Comparison of ENCODE assay signal across 10 mouse cellular contexts in genomic region chr4:143279661-143280060, GRCm38 (mm10). TPM values are rescaled to one million over a fixed set of nuclear protein-coding genes. Genes with fewer than 3 reads are reported as not detected.
DNase-seq lines count a peak whose midpoint lies in the region; ATAC-seq and TF ChIP-seq lines count a peak whose summit lies in the region.
"Had no signal": no experiment of that assay in that cellular context is flagged by ENCODE, and none has a peak within 500 bp of the region (broad histone marks: within the 10 kb centered on the region; RNA-seq: fewer than 3 reads in every experiment).

No protein-coding gene starts in this region.

- H3K27ac ChIP-seq in midbrain, embryonic 11.5 days (ENCODE audit: low read depth, low read length), result peak overlapping the region; percentile 92
- H3K27ac ChIP-seq in kidney, adult 2 months (ENCODE audit: insufficient read depth, low read depth, low read length), result no peak overlapping the region

- no peaks in the 10 kb centered on the region for H3K9me3 ChIP-seq in midbrain, embryonic 11.5 days (ENCODE audit: control insufficient read depth, low read length)

- no peak overlapping the region for H3K4me2 ChIP-seq in midbrain, embryonic 11.5 days

- no peaks in the 10 kb centered on the region for H3K27me3 ChIP-seq in midbrain, embryonic 11.5 days (ENCODE audit: control insufficient read depth, insufficient read depth, low read length)
- no peaks in the 10 kb centered on the region for H3K27me3 ChIP-seq in kidney, adult 2 months (replicated peaks; ENCODE audit: control insufficient read depth, insufficient read depth, low read length)
- H3K27me3 ChIP-seq: Patski had no signal

- no peak overlapping the region for H3K4me3 ChIP-seq in midbrain, embryonic 11.5 days (ENCODE audit: low read depth, low read length)
- H3K4me3 ChIP-seq in kidney, adult 2 months (ENCODE audit: insufficient read depth, low read depth, low read length), result no peak overlapping the region

- no peak for TF ChIP-seq POLR2A in kidney, adult 2 months (IDR thresholded peaks at IDR 0.05; ENCODE audit: low read depth, low read length)

- ATAC-seq in midbrain, embryonic 11.5 days (ENCODE audit: low FRiP score), result peak; percentile 83
- ATAC-seq: Patski had no signal

- no peak for TF ChIP-seq CTCF in kidney, adult 2 months (conservative IDR thresholded peaks at IDR 0.05; ENCODE audit: insufficient read depth, insufficient read length, low read depth, low read length)

- peak; percentile 16 for DNase-seq in lung, postnatal 10 days
- DNase-seq in lung, postnatal 14 days, result no peak
- peak; percentile 23 to 60 for DNase-seq in gastrocnemius, postnatal 4 days (ENCODE audit: low spot score in 2 of 2)
- DNase-seq in midbrain, embryonic 11.5 days (ENCODE audit: low spot score, missing footprints), result peak; percentile 93
- no peak for DNase-seq in ovary, postnatal 36 days (ENCODE audit: low spot score)
- no peak for DNase-seq in cerebellum, adult 11 months
- DNase-seq in kidney, adult 2 months, result no peak
- no peak for DNase-seq in right cerebral cortex, adult 18-20 months

- H3K36me3 ChIP-seq in midbrain, embryonic 11.5 days (ENCODE audit: control insufficient read depth, insufficient read depth, low read length), result no peaks in the 10 kb centered on the region
- H3K36me3 ChIP-seq in kidney, adult 2 months (ENCODE audit: control insufficient read depth, insufficient read depth, low read length), result no peaks in the 10 kb centered on the region

- H3K4me1 ChIP-seq in midbrain, embryonic 11.5 days (ENCODE audit: control insufficient read depth, insufficient read depth, low read length), result peaks cover 18% of the 10 kb centered on the region
- no peaks in the 10 kb centered on the region for H3K4me1 ChIP-seq in kidney, adult 2 months (ENCODE audit: control insufficient read depth, insufficient read depth, low read length)

- H3K9ac ChIP-seq in midbrain, embryonic 11.5 days (ENCODE audit: low read length), result peak overlapping the region; percentile 11; the same call in 1 of the 2 replicates

- WGBS in midbrain, embryonic 11.5 days, result 14% methylated on average over 12 of the region's 12 CpGs
- 68% methylated on average over 12 of the region's 12 CpGs for WGBS in kidney, adult 2 months

RNA-seq across cellular contexts. Expression of gene Pdpn, which starts 19.7 kb away (rescaled TPM):
- 10 to 100 TPM; 36.8 to 40.9 TPM for total RNA-seq in gastrocnemius, postnatal 4 days (2021)
- polyA plus RNA-seq in midbrain, embryonic 11.5 days (2014; fragmentation: Nextera tagmentation; extraction: Ambion mirVana), result 119 and 125 TPM in 2 replicates
- polyA plus RNA-seq in kidney, adult 2 months (2012; rRNA removed), result 3.2 and 4.5 TPM in 2 replicates
- total RNA-seq: common myeloid progenitor, adult 5-6 weeks had no signal

Comparison
In these comparisons a context has a peak if more than half of its experiments do, and no peak if none do; other contexts are left out.
1. DNase-seq: peak in lung, postnatal 10 days (single experiment), gastrocnemius, postnatal 4 days (2 of 2) and midbrain, embryonic 11.5 days (single experiment); none in lung, postnatal 14 days (single experiment), ovary, postnatal 36 days (single experiment), cerebellum, adult 11 months (single experiment), kidney, adult 2 months (single experiment) and right cerebral cortex, adult 18-20 months (single experiment).
2. RNA of gene Pdpn, which starts 19.7 kb away (polyA plus RNA-seq): 119 to 125 TPM in midbrain, embryonic 11.5 days; 3.2 to 4.5 TPM in kidney, adult 2 months; every median in the first group is over 10 times any median in the second.